Mouse (Mus musculus): ENCODE results near the gene Hcrt. TPM values are rescaled to one million over a fixed set of nuclear protein-coding genes. Genes with fewer than 3 reads are reported as not detected.

Gene Hcrt
- polyA plus RNA-seq (2015; fragmentation: Nextera tagmentation; extraction: Ambion mirVana), result 2.5 and 4.6 TPM in 2 replicates

DNA sequence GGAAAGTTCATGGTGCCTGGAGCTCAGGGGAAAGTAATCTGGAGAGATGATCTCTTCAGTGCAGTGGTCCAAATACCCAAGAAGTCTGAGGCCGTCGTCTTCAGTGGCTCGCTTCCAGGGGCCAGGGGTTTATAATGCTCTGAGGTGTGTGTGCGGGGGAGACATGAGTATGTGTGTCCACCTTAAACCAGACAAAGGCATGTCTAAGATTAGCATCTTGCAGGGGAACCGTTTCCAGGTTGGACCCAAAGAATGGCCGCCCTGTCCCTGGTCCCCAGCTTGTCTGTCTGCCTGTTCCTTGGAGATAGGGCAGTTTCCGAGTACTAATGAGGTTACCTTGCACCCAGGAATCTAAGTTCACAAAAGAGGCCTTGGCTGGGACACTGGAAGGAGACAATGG, at the start of gene Hcrt:
Hcrt (minus strand) TSS at position 101 of the 400 bp plus-strand sequence.
- H3K4me1 ChIP-seq (ENCODE audit: control insufficient read depth, insufficient read depth, low read length), result peaks cover 3% of the 10 kb centered on the region
- H3K9ac ChIP-seq (ENCODE audit: low read depth, low read length), result peak within 1 kb of the TSS; percentile 62
- H3K27ac ChIP-seq (ENCODE audit: low read length), result peak within 1 kb of the TSS; percentile 3
- WGBS, result 89% methylated on average over 7 of the region's 7 CpGs
- H3K4me2 ChIP-seq (ENCODE audit: low read length), result peak within 1 kb of the TSS; percentile 56
- H3K4me3 ChIP-seq (ENCODE audit: low read depth, low read length), result peak within 1 kb of the TSS; percentile 39
- H3K9me3 ChIP-seq (replicated peaks; ENCODE audit: control insufficient read depth, low read length, poor library complexity, severe bottlenecking), result no peaks in the 10 kb centered on the region
- no peaks in the 10 kb centered on the region for H3K36me3 ChIP-seq (ENCODE audit: control insufficient read depth, insufficient read depth, low read length)
- H3K27me3 ChIP-seq (ENCODE audit: control insufficient read depth, insufficient read depth, low read depth, low read length), result no peaks in the 10 kb centered on the region
- no peak for ATAC-seq

GRCm38 (mm10) chr11:100811132-100811531, 48.4 kb upstream of the Hcrt start:
- H3K4me3 ChIP-seq (ENCODE audit: low read depth, low read length), result no peak overlapping the region
- H3K36me3 ChIP-seq (ENCODE audit: control insufficient read depth, insufficient read depth, low read length), result no peaks in the 10 kb centered on the region
- H3K4me2 ChIP-seq (ENCODE audit: low read length), result no peak overlapping the region
- WGBS, result 97% methylated on average over 2 of the region's 2 CpGs
- no peaks in the 10 kb centered on the region for H3K27me3 ChIP-seq (ENCODE audit: control insufficient read depth, insufficient read depth, low read depth, low read length)
- ATAC-seq, result no peak
- no peak overlapping the region for H3K9ac ChIP-seq (ENCODE audit: low read depth, low read length)
- no peaks in the 10 kb centered on the region; the same call in 1 of the 2 replicates for H3K9me3 ChIP-seq (replicated peaks; ENCODE audit: control insufficient read depth, low read length, poor library complexity, severe bottlenecking)
- H3K4me1 ChIP-seq (ENCODE audit: control insufficient read depth, insufficient read depth, low read length), result no peaks in the 10 kb centered on the region
- H3K27ac ChIP-seq (ENCODE audit: low read length), result no peak overlapping the region

GRCm38 (mm10) chr11:100810516-100810915, 47.8 kb upstream of the Hcrt start:
- H3K27me3 ChIP-seq (ENCODE audit: control insufficient read depth, insufficient read depth, low read depth, low read length), result no peaks in the 10 kb centered on the region
- H3K4me1 ChIP-seq (ENCODE audit: control insufficient read depth, insufficient read depth, low read length), result no peaks in the 10 kb centered on the region
- H3K27ac ChIP-seq (ENCODE audit: low read length), result no peak overlapping the region
- no peak overlapping the region for H3K9ac ChIP-seq (ENCODE audit: low read depth, low read length)
- no peak overlapping the region for H3K4me3 ChIP-seq (ENCODE audit: low read depth, low read length)
- WGBS, result 93% methylated on average over 9 of the region's 9 CpGs
- no peaks in the 10 kb centered on the region; the same call in 1 of the 2 replicates for H3K9me3 ChIP-seq (replicated peaks; ENCODE audit: control insufficient read depth, low read length, poor library complexity, severe bottlenecking)
- ATAC-seq, result no peak
- no peak overlapping the region for H3K4me2 ChIP-seq (ENCODE audit: low read length)
- no peaks in the 10 kb centered on the region for H3K36me3 ChIP-seq (ENCODE audit: control insufficient read depth, insufficient read depth, low read length)

- no peak overlapping the region for H3K4me3 ChIP-seq (ENCODE audit: low read depth, low read length)
- peaks cover 23% of the 10 kb centered on the region for H3K36me3 ChIP-seq (ENCODE audit: control insufficient read depth, insufficient read depth, low read length)
- no peak overlapping the region for H3K4me2 ChIP-seq (ENCODE audit: low read length)
- no peak for ATAC-seq
- 70% methylated on average over 20 of the region's 20 CpGs for WGBS
- H3K27ac ChIP-seq (ENCODE audit: low read length), result no peak overlapping the region
- H3K9ac ChIP-seq (ENCODE audit: low read depth, low read length), result no peak overlapping the region
- H3K9me3 ChIP-seq (replicated peaks; ENCODE audit: control insufficient read depth, low read length, poor library complexity, severe bottlenecking), result no peaks in the 10 kb centered on the region
- H3K27me3 ChIP-seq (ENCODE audit: control insufficient read depth, insufficient read depth, low read depth, low read length), result no peaks in the 10 kb centered on the region
- H3K4me1 ChIP-seq (ENCODE audit: control insufficient read depth, insufficient read depth, low read length), result no peaks in the 10 kb centered on the region
These were observed 43.9 kb upstream of the Hcrt start for GRCm38 (mm10) chr11:100806380-100807305.

DNA sequence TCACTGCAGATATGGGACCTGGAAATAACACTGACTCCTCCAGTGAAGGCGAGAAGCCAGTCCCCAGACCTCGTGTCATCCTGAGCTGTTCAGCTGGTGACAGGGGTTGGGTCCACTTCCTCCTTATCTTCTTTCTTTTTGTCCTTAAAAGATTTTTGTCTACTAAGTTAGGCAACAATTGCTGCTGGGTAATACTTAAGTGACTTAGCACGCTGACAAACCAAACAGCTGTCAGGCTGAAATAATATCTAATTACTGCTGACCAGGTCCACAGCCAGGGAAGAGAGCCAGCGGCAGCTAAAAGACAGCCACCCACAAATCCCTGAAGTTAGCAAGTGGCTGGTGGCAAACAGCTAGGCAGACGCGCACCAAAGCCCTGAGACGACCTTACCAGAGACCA, 42.8 kb upstream of the Hcrt start:
- Histone ChIP-seq H3K9ac (ENCODE audit: low read depth, low read length) (no peak overlapping the region), H3K27ac (ENCODE audit: low read length) (no peak overlapping the region), H3K9me3 (replicated peaks; ENCODE audit: control insufficient read depth, low read length, poor library complexity, severe bottlenecking) (no peaks in the 10 kb centered on the region), H3K36me3 (ENCODE audit: control insufficient read depth, insufficient read depth, low read length) (peaks cover 23% of the 10 kb centered on the region), H3K4me2 (ENCODE audit: low read length) (no peak overlapping the region), H3K27me3 (ENCODE audit: control insufficient read depth, insufficient read depth, low read depth, low read length) (no peaks in the 10 kb centered on the region), H3K4me3 (ENCODE audit: low read depth, low read length) (no peak overlapping the region), H3K4me1 (ENCODE audit: control insufficient read depth, insufficient read depth, low read length) (no peaks in the 10 kb centered on the region)
- WGBS, result 82% methylated on average over 7 of the region's 7 CpGs
- ATAC-seq, result no peak

GRCm38 (mm10) chr11:100804409-100804808, 41.7 kb upstream of the Hcrt start:
- WGBS, result 95% methylated on average over 10 of the region's 10 CpGs
- Histone ChIP-seq H3K9me3 (replicated peaks; ENCODE audit: control insufficient read depth, low read length, poor library complexity, severe bottlenecking) (no peaks in the 10 kb centered on the region), H3K9ac (ENCODE audit: low read depth, low read length) (no peak overlapping the region), H3K4me2 (ENCODE audit: low read length) (no peak overlapping the region), H3K27me3 (ENCODE audit: control insufficient read depth, insufficient read depth, low read depth, low read length) (no peaks in the 10 kb centered on the region), H3K4me3 (ENCODE audit: low read depth, low read length) (no peak overlapping the region), H3K36me3 (ENCODE audit: control insufficient read depth, insufficient read depth, low read length) (peaks cover 25% of the 10 kb centered on the region), H3K27ac (ENCODE audit: low read length) (no peak overlapping the region), H3K4me1 (ENCODE audit: control insufficient read depth, insufficient read depth, low read length) (no peaks in the 10 kb centered on the region)
- no peak for ATAC-seq

DNA sequence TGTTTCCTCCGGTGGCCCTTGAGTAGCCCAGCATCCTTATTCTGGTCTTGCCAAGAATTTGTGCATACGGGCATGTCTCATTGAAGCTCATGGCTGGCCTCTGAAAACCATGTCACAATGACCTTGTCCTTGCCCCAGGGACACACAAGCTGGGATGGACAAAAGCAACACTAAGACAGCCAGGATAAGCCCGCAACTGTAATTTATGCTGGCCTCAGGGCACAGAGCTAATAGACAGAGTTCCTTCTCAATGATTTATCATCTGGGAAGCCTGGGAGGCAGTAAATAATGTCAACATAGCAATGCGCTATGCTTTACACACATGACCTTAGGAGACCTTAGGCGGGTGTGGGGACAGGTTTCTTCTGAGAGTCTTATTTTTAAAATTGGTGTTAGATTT, 36.7 kb upstream of the Hcrt start:
- Histone ChIP-seq H3K36me3 (ENCODE audit: control insufficient read depth, insufficient read depth, low read length) (peaks cover 26% of the 10 kb centered on the region), H3K9ac (ENCODE audit: low read depth, low read length) (no peak overlapping the region), H3K9me3 (replicated peaks; ENCODE audit: control insufficient read depth, low read length, poor library complexity, severe bottlenecking) (no peaks in the 10 kb centered on the region), H3K4me3 (ENCODE audit: low read depth, low read length) (no peak overlapping the region), H3K27ac (ENCODE audit: low read length) (no peak overlapping the region), H3K4me1 (ENCODE audit: control insufficient read depth, insufficient read depth, low read length) (no peaks in the 10 kb centered on the region), H3K27me3 (ENCODE audit: control insufficient read depth, insufficient read depth, low read depth, low read length) (no peaks in the 10 kb centered on the region), H3K4me2 (ENCODE audit: low read length) (no peak overlapping the region)
- WGBS, result 74% methylated on average over 5 of the region's 5 CpGs
- no peak for ATAC-seq

GRCm38 (mm10) chr11:100796585-100796984, 33.9 kb upstream of the Hcrt start:
- Histone ChIP-seq H3K4me1 (ENCODE audit: control insufficient read depth, insufficient read depth, low read length) (no peaks in the 10 kb centered on the region), H3K4me2 (ENCODE audit: low read length) (no peak overlapping the region), H3K36me3 (ENCODE audit: control insufficient read depth, insufficient read depth, low read length) (peaks cover 7% of the 10 kb centered on the region), H3K27me3 (ENCODE audit: control insufficient read depth, insufficient read depth, low read depth, low read length) (no peaks in the 10 kb centered on the region), H3K9ac (ENCODE audit: low read depth, low read length) (no peak overlapping the region), H3K4me3 (ENCODE audit: low read depth, low read length) (no peak overlapping the region), H3K9me3 (replicated peaks; ENCODE audit: control insufficient read depth, low read length, poor library complexity, severe bottlenecking) (no peaks in the 10 kb centered on the region), H3K27ac (ENCODE audit: low read length) (no peak overlapping the region)
- 65% methylated on average over 8 of the region's 8 CpGs for WGBS
- ATAC-seq, result no peak

- peaks cover 10% of the 10 kb centered on the region for H3K36me3 ChIP-seq (ENCODE audit: control insufficient read depth, insufficient read depth, low read length)
- no peak overlapping the region for H3K4me2 ChIP-seq (ENCODE audit: low read length)
- WGBS, result 91% methylated on average over 2 of the region's 2 CpGs
- no peaks in the 10 kb centered on the region for H3K4me1 ChIP-seq (ENCODE audit: control insufficient read depth, insufficient read depth, low read length)
- no peak overlapping the region for H3K9ac ChIP-seq (ENCODE audit: low read depth, low read length)
- no peak overlapping the region for H3K4me3 ChIP-seq (ENCODE audit: low read depth, low read length)
- H3K27ac ChIP-seq (ENCODE audit: low read length), result no peak overlapping the region
- no peaks in the 10 kb centered on the region for H3K27me3 ChIP-seq (ENCODE audit: control insufficient read depth, insufficient read depth, low read depth, low read length)
- H3K9me3 ChIP-seq (replicated peaks; ENCODE audit: control insufficient read depth, low read length, poor library complexity, severe bottlenecking), result no peaks in the 10 kb centered on the region
- ATAC-seq, result no peak
These were observed 32.7 kb upstream of the Hcrt start for GRCm38 (mm10) chr11:100795386-100795785.

Measured in midbrain, embryonic 16.5 days (tissue).